Mouse (Mus musculus) stomach, embryonic 16.5 days (tissue): ENCODE measurements around the gene Tuba4a. TPM values are rescaled to one million over a fixed set of nuclear protein-coding genes. Genes with fewer than 3 reads are reported as not detected.

Experiments
- ATAC-seq: fragments of 200-750 bp; cut with Nextera tagmentation; 2 replicates; pipeline ENCODE4 v1.8.0; 2017; ENCODE audit warnings: moderate number of reproducible peaks, moderate TSS enrichment; ENCODE audit not compliant: insufficient read depth, low FRiP score
- H3K27ac ChIP-seq: fragments of 300-500 bp; sonication (generic); 2 replicates; pipeline ENCODE4 v1.5.1; 2014; ENCODE audit warnings: low read length
- H3K27me3 ChIP-seq: fragments of 300-500 bp; sonication (generic); 2 replicates; pipeline ENCODE4 v1.6.1; 2014; ENCODE audit warnings: low read length, control low read depth, mixed read lengths; ENCODE audit not compliant: control insufficient read depth, insufficient read depth
- H3K36me3 ChIP-seq: fragments of 300-500 bp; sonication (generic); 2 replicates; pipeline ENCODE4 v1.6.1; 2014; ENCODE audit warnings: low read length; ENCODE audit not compliant: control insufficient read depth, insufficient read depth
- H3K4me1 ChIP-seq: fragments of 300-500 bp; sonication (generic); 2 replicates; pipeline ENCODE4 v1.6.1; 2014; ENCODE audit warnings: low read length, control low read depth, mixed read lengths; ENCODE audit not compliant: control insufficient read depth, insufficient read depth
- H3K4me2 ChIP-seq: fragments of 300-500 bp; sonication (generic); 2 replicates; pipeline ENCODE4 v1.6.1; 2014; ENCODE audit warnings: low read depth, low read length, mixed read lengths
- H3K4me3 ChIP-seq: fragments of 300-500 bp; sonication (generic); replicated peaks from 2 replicates; pipeline ENCODE4 v1.5.1; 2014; ENCODE audit warnings: mild to moderate bottlenecking, low read length
- H3K9ac ChIP-seq: fragments of 300-500 bp; sonication (generic); 2 replicates; pipeline ENCODE4 v1.6.1; 2014; ENCODE audit warnings: low read length
- H3K9me3 ChIP-seq: fragments of 300-500 bp; sonication (generic); replicated peaks from 2 replicates; pipeline ENCODE4 v1.6.1; 2016; ENCODE audit warnings: low read length, control low read depth; ENCODE audit not compliant: control insufficient read depth
- WGBS: fragments of 180-500 bp; shearing (Covaris S2); extraction: QIAGEN DNeasy Blood & Tissue Kit; methylation state at CpG from one replicate; pipeline ENCODE4 v1.1.7; 2014; 5-methylcytosine and 5-hydroxymethylcytosine counted together
- polyA plus RNA-seq: library from polyadenylated mRNA; unstranded; fragments of >200 nt; fragmentation: Nextera tagmentation; extraction: Ambion mirVana; gene quantifications from 2 replicates; pipeline ENCODE4 v1.2.1, GENCODE M21; 2015

Tuba4a gene
- polyA plus RNA-seq, 1 experiment from 2014 or later, result 184 TPM

DNA sequence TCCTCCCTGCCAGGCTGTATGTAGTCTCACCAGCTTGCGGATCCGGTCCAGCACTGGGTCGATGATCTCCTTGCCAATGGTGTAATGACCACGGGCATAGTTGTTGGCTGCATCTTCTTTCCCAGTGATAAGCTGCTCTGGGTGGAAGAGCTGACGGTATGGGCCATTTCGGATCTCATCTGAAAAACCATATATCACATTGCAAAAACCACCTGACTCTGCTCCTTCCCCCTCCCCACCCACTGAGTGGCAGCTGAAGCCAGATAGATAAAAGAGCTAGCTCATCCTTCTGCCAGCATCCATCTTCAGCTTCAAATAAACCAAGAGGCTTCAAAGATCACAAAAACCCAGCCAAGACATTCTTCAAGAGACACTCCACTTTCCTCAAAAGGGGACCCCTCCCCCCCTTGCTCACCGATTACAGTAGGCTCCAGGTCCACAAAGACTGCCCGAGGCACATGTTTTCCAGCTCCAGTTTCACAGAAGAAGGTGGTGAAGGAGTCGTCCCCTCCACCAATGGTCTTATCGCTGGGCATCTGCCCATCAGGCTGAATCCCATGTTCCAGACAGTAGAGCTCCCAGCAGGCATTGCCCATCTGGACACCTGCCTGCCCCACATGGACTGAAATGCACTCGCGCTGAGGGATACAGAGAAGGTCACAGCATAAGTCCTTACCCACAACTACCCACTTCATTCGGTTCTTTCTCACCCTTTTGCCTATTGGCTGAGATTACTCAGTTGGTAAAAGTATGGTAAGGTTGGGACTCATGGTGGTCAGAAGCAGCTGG, 2.7 kb downstream of the Tuba4a start:
- Histone ChIP-seq H3K36me3 (peaks cover 9% of the 10 kb centered on the region), H3K9ac (no peak overlapping the region; the same call in 1 of the 2 replicates), H3K4me1 (peaks cover 25% of the 10 kb centered on the region), H3K27ac (no peak overlapping the region), H3K4me2 (peak overlapping the region; percentile 90), H3K27me3 (peaks cover 3% of the 10 kb centered on the region; the same call in 1 of the 2 replicates), H3K9me3 (no peaks in the 10 kb centered on the region), H3K4me3 (peak overlapping the region; percentile 66)
- WGBS, result 66% methylated on average over 13 of the region's 13 CpGs
- no peak for ATAC-seq

- H3K4me3 ChIP-seq, result no peak overlapping the region
- peaks cover 9% of the 10 kb centered on the region for H3K36me3 ChIP-seq
- H3K27me3 ChIP-seq, result peaks cover 2% of the 10 kb centered on the region; the same call in 1 of the 2 replicates
- no peak overlapping the region for H3K9ac ChIP-seq
- H3K4me1 ChIP-seq, result peaks cover 32% of the 10 kb centered on the region
- no peaks in the 10 kb centered on the region for H3K9me3 ChIP-seq
- H3K27ac ChIP-seq, result peak overlapping the region; percentile 88
- WGBS, result 94% methylated on average over 9 of the region's 9 CpGs
- H3K4me2 ChIP-seq, result no peak overlapping the region
- no peak for ATAC-seq
Observed at GRCm38 (mm10) chr1:75215785-75216184, 3.9 kb downstream of the Tuba4a start.

DNA sequence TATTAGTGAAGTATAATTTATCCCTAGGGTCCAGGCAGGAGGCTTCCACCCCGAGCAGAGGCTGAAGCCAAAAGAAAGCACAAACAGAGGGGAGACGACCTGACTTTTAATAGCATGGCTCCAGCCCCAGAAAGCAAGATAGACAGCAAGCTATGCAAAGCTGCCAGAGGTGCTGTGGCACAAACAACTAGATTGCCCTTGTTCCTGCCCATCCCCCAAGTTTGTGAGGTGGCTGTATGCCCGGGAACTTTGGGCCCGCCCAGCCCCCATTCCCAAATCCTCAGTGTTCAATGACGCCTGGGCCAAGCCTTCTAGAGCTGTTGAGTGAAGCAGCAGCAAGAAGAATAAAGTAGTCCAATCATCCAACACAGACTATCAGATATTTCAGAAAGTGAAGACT, 4.8 kb downstream of the Tuba4a start:
- 47% methylated on average over 5 of the region's 5 CpGs for WGBS
- no peak overlapping the region for H3K4me3 ChIP-seq
- H3K9me3 ChIP-seq, result no peaks in the 10 kb centered on the region
- ATAC-seq, result no peak
- H3K36me3 ChIP-seq, result peaks cover 9% of the 10 kb centered on the region
- peak overlapping the region; percentile 17; the same call in 1 of the 2 replicates for H3K4me2 ChIP-seq
- H3K27ac ChIP-seq, result peak overlapping the region; percentile 88
- no peaks in the 10 kb centered on the region; the same call in 1 of the 2 replicates for H3K27me3 ChIP-seq
- H3K9ac ChIP-seq, result 0 out of 2 replicates have a peak overlapping the region, but pooled peaks have one; percentile 7
- peaks cover 36% of the 10 kb centered on the region for H3K4me1 ChIP-seq

DNA sequence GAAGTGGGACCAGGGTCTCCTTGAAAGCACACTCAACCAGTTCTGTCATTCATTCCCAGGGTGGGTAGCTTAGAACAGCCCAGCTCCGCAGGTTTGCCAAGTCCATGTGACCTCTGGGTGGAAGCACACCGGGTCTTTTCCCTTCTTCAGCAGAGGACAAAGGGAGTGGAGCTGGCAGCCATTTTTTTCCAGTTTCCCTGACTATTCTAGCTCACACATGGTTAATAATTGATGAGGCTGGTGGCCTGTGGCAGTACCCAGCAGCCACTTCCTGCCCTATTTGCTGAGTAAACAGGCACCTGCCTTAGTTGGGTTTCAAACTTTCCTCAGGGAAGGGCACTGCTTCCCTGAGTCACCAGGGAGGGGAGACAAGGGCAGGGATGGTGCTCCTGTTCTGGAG, 5.2 kb downstream of the Tuba4a start:
- Histone ChIP-seq H3K9me3 (no peaks in the 10 kb centered on the region), H3K36me3 (peaks cover 9% of the 10 kb centered on the region), H3K4me3 (no peak overlapping the region), H3K4me2 (0 out of 2 replicates have a peak overlapping the region, but pooled peaks have one; percentile 16), H3K27me3 (no peaks in the 10 kb centered on the region), H3K4me1 (peaks cover 37% of the 10 kb centered on the region), H3K27ac (peak overlapping the region; percentile 88), H3K9ac (0 out of 2 replicates have a peak overlapping the region, but pooled peaks have one; percentile 7)
- ATAC-seq, result peak; percentile 68
- 67% methylated on average over 2 of the region's 2 CpGs for WGBS

GRCm38 (mm10) chr1:75213096-75213495, 6.6 kb downstream of the Tuba4a start:
- H3K27ac ChIP-seq, result peak overlapping the region; percentile 88; the same call in 1 of the 2 replicates
- H3K27me3 ChIP-seq, result no peaks in the 10 kb centered on the region
- peaks cover 9% of the 10 kb centered on the region for H3K36me3 ChIP-seq
- no peaks in the 10 kb centered on the region for H3K9me3 ChIP-seq
- H3K4me2 ChIP-seq, result no peak overlapping the region
- peaks cover 37% of the 10 kb centered on the region for H3K4me1 ChIP-seq
- ATAC-seq, result no peak
- no peak overlapping the region for H3K4me3 ChIP-seq
- no peak overlapping the region for H3K9ac ChIP-seq
- WGBS, result 78% methylated on average over 7 of the region's 7 CpGs

GRCm38 (mm10) chr1:75212542-75212941, 7.1 kb downstream of the Tuba4a start:
- H3K36me3 ChIP-seq, result peaks cover 9% of the 10 kb centered on the region
- no peak overlapping the region for H3K27ac ChIP-seq
- no peaks in the 10 kb centered on the region for H3K27me3 ChIP-seq
- H3K9me3 ChIP-seq, result no peaks in the 10 kb centered on the region
- H3K4me2 ChIP-seq, result no peak overlapping the region
- H3K9ac ChIP-seq, result no peak overlapping the region
- ATAC-seq, result no peak
- 72% methylated on average over 4 of the region's 4 CpGs for WGBS
- H3K4me3 ChIP-seq, result no peak overlapping the region
- H3K4me1 ChIP-seq, result peaks cover 37% of the 10 kb centered on the region

GRCm38 (mm10) chr1:75211141-75211708, 8.4 kb downstream of the Tuba4a start:
- Histone ChIP-seq H3K27me3 (no peaks in the 10 kb centered on the region), H3K9ac (peak overlapping the region; percentile 95), H3K4me1 (peaks cover 32% of the 10 kb centered on the region), H3K9me3 (no peaks in the 10 kb centered on the region), H3K4me3 (peak overlapping the region; percentile 96), H3K4me2 (peak overlapping the region; percentile 88), H3K27ac (peak overlapping the region; percentile 43; the same call in 1 of the 2 replicates), H3K36me3 (peaks cover 9% of the 10 kb centered on the region)
- 9% methylated on average over 17 of the region's 17 CpGs for WGBS
- no peak for ATAC-seq

- 4% methylated on average over 42 of the region's 42 CpGs for WGBS
- H3K4me3 ChIP-seq, result peak within 1 kb of the TSS; percentile 96
- H3K9me3 ChIP-seq, result no peaks in the 10 kb centered on the region
- ATAC-seq, result peak; percentile 88
- H3K4me1 ChIP-seq, result peaks cover 32% of the 10 kb centered on the region
- H3K9ac ChIP-seq, result peak within 1 kb of the TSS; percentile 95
- peak within 1 kb of the TSS; percentile 43; the same call in 1 of the 2 replicates for H3K27ac ChIP-seq
- peak within 1 kb of the TSS; percentile 88 for H3K4me2 ChIP-seq
- peaks cover 9% of the 10 kb centered on the region for H3K36me3 ChIP-seq
- H3K27me3 ChIP-seq, result no peaks in the 10 kb centered on the region
Observed at GRCm38 (mm10) chr1:75210136-75211087, 9.3 kb downstream of the Tuba4a start, which contains the start of the genes Glb1l and Stk16. TSS of gene Glb1l (minus strand) at chr1:75210813. TSS of gene Stk16 (plus strand) at chr1:75210838.
